Mouse (Mus musculus) limb, embryonic 13.5 days (tissue): Measurements from ENCODE around the gene Ccdc66. TPM values are rescaled to one million over a fixed set of nuclear protein-coding genes. Genes with fewer than 3 reads are reported as not detected.

Experiments used
- ATAC-seq: fragments of 200-750 bp; cut with Nextera tagmentation; 2 replicates; pipeline ENCODE4 v1.8.0; 2017; ENCODE audit warnings: low read depth, moderate number of reproducible peaks, moderate TSS enrichment; ENCODE audit not compliant: low FRiP score
- H3K27ac ChIP-seq: fragments of 300-500 bp; sonication (generic); 2 replicates; pipeline ENCODE4 v1.5.1; 2015; ENCODE audit warnings: inconsistent platforms, mild to moderate bottlenecking, moderate library complexity
- H3K27me3 ChIP-seq: fragments of 300-500 bp; sonication (generic); 2 replicates; pipeline ENCODE4 v1.6.1; 2015; ENCODE audit warnings: mild to moderate bottlenecking, inconsistent platforms
- H3K36me3 ChIP-seq: fragments of 300-500 bp; sonication (generic); 2 replicates; pipeline ENCODE4 v1.6.1; 2015; ENCODE audit warnings: inconsistent platforms, mild to moderate bottlenecking, moderate library complexity
- H3K4me1 ChIP-seq: fragments of 300-500 bp; sonication (generic); 2 replicates; pipeline ENCODE4 v1.6.1; 2015; ENCODE audit warnings: inconsistent platforms
- H3K4me2 ChIP-seq: fragments of 300-500 bp; sonication (generic); replicated peaks from 2 replicates; pipeline ENCODE4 v1.6.1; 2015; ENCODE audit warnings: inconsistent platforms, mild to moderate bottlenecking, moderate library complexity
- H3K4me3 ChIP-seq: fragments of 300-500 bp; sonication (generic); 2 replicates; pipeline ENCODE4 v1.5.1; 2015; ENCODE audit warnings: moderate library complexity, mild to moderate bottlenecking, inconsistent platforms
- H3K9ac ChIP-seq: fragments of 300-500 bp; sonication (generic); 2 replicates; pipeline ENCODE4 v1.6.1; 2015; ENCODE audit warnings: mild to moderate bottlenecking, inconsistent platforms
- H3K9me3 ChIP-seq: fragments of 300-500 bp; sonication (generic); 2 replicates; pipeline ENCODE4 v1.6.1; 2016; ENCODE audit warnings: inconsistent platforms
- WGBS: fragments of 180-500 bp; shearing (Covaris S2); methylation state at CpG from one replicate; pipeline ENCODE4 v1.1.7; 2015; 5-methylcytosine and 5-hydroxymethylcytosine counted together
- polyA plus RNA-seq: library from polyadenylated mRNA; unstranded; fragments of >200 nt; fragmentation: Nextera tagmentation; extraction: Ambion mirVana; gene quantifications from 2 replicates; pipeline ENCODE4 v1.2.1, GENCODE M21; 2015

Gene Ccdc66
- 15.3 and 20.2 TPM in 2 replicates for polyA plus RNA-seq

DNA sequence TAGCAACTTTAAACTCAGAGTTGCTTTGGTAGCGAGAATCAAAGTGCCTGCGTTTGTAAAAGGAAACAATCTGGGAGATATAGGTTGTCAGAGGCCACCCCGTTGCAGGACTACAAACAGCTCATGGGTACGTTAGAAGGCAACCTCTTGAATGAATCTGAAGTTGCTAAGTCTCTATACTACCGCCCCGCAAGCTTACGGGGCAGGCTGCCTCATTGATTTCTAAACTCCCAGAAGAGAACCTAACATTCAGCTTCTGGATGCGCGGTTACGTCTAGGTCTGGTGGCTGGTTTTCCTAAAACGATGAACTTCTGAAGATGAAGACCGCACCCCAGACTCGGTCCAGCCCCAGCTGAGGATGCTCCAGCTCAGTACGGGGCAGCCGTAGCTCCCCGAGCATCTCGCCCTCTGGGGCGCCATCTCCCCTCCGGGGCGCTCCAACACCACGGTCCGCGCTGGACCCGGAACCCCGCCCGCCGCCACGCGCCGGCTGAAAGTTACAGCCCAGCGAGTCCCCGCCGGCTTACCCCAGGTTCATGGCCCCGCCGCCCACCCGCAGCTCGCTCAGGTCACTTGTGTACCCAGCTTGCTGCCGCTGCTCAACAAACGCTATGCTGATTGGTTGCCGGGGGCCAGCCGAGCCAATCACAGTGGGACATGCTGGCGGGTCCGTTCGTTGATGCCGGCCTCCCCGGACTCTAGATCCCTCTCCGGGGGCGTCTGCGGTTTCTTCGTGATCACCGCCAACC, at the start of gene Ccdc66:
TSS of gene Ccdc66 (minus strand) at position 567 of the 750 bp plus-strand sequence.
- WGBS, result under 1% methylated on average over 51 of the region's 51 CpGs
- Histone ChIP-seq H3K36me3 (peaks cover 14% of the 10 kb centered on the region; the same call in 1 of the 2 replicates), H3K9me3 (no peaks in the 10 kb centered on the region), H3K4me2 (peak within 1 kb of the TSS; percentile 75), H3K9ac (peak within 1 kb of the TSS; percentile 82), H3K27ac (peak within 1 kb of the TSS; percentile 76), H3K4me1 (peaks cover 11% of the 10 kb centered on the region; the same call in 1 of the 2 replicates), H3K27me3 (no peaks in the 10 kb centered on the region), H3K4me3 (peak within 1 kb of the TSS; percentile 85)
- ATAC-seq, result peak; percentile 97

DNA sequence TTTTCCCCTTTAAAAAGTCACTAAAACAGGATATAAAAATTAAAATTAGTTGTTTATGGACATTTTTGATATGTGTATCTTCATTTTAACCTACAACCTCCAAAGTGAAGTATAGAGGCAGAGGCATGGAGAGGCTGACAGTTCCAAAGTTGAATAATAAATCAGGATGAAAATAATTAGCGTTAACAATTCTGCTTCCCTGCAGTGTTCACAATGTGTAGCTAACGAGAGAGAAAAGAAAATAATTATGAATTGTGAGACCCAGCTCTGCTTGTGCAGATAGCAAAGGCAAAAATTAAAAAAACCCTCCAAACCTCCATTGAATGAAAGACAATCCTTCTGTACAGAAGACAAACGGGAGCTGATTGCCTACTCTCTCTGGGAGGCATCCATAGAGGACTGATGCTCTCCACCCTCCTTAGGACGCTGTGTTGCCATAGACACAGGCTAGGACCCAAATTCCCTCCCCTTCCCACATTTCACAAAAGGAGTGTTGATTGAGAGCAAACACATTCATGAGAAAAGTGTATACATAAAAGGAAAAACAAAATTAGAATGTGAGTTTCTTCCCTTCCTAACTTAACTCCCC, 35.7 kb upstream of the Ccdc66 start:
- WGBS, result 64% methylated on average over 4 of the region's 4 CpGs
- no peak overlapping the region for H3K27ac ChIP-seq
- no peak overlapping the region for H3K9ac ChIP-seq
- H3K4me1 ChIP-seq, result no peaks in the 10 kb centered on the region
- no peak overlapping the region for H3K4me2 ChIP-seq
- no peaks in the 10 kb centered on the region for H3K36me3 ChIP-seq
- H3K4me3 ChIP-seq, result no peak overlapping the region
- H3K9me3 ChIP-seq, result no peaks in the 10 kb centered on the region; the same call in 1 of the 2 replicates
- ATAC-seq, result no peak
- no peaks in the 10 kb centered on the region for H3K27me3 ChIP-seq

DNA sequence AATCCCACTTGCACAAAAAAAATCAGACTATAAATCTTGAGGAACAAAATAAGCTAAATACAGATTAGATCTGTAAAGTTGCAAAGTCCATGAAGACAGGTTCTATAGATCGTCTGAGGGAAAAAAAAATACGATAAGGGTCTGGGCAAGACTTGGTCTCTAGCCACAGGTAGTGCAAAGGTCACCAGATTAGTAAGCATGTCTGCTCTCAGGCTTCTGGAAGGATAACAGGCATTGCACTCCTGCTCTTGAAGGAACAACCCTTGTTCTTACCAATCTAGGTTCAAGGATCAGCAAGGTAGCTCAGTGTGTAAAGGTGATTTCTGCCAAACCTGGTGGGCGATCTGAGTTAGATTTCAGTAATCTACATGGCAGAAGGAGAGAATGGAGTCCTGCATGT, 28.2 kb upstream of the Ccdc66 start:
- no peak overlapping the region for H3K9ac ChIP-seq
- no peak overlapping the region for H3K4me3 ChIP-seq
- 80% methylated on average over 3 of the region's 3 CpGs for WGBS
- H3K27ac ChIP-seq, result no peak overlapping the region
- no peak for ATAC-seq
- H3K4me1 ChIP-seq, result no peaks in the 10 kb centered on the region
- H3K4me2 ChIP-seq, result no peak overlapping the region
- H3K9me3 ChIP-seq, result no peaks in the 10 kb centered on the region
- H3K27me3 ChIP-seq, result no peaks in the 10 kb centered on the region
- no peaks in the 10 kb centered on the region for H3K36me3 ChIP-seq

DNA sequence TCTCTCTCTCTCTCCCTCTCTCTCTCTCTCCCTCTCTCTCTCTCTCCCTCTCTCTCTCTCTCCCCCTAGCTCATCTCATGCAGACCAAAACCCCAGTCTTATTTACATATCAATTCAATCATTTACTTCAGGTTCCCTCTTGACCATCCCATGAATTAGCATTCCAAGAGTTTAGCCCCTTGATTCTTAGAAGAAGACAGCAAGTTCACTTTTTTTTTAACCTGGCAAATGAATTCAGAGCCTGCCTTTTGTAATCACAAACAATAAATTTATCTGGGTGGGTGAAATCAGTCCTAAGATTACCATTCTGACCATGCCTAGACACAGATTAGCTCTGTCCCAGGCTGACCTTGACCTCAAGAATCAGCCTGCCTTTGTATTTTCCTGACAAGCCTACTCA, 16.3 kb upstream of the Ccdc66 start:
- H3K4me2 ChIP-seq, result no peak overlapping the region
- no peaks in the 10 kb centered on the region for H3K4me1 ChIP-seq
- H3K9ac ChIP-seq, result no peak overlapping the region
- H3K4me3 ChIP-seq, result no peak overlapping the region
- H3K27me3 ChIP-seq, result no peaks in the 10 kb centered on the region
- no peak for ATAC-seq
- H3K36me3 ChIP-seq, result no peaks in the 10 kb centered on the region
- H3K27ac ChIP-seq, result no peak overlapping the region
- H3K9me3 ChIP-seq, result peaks cover 16% of the 10 kb centered on the region

DNA sequence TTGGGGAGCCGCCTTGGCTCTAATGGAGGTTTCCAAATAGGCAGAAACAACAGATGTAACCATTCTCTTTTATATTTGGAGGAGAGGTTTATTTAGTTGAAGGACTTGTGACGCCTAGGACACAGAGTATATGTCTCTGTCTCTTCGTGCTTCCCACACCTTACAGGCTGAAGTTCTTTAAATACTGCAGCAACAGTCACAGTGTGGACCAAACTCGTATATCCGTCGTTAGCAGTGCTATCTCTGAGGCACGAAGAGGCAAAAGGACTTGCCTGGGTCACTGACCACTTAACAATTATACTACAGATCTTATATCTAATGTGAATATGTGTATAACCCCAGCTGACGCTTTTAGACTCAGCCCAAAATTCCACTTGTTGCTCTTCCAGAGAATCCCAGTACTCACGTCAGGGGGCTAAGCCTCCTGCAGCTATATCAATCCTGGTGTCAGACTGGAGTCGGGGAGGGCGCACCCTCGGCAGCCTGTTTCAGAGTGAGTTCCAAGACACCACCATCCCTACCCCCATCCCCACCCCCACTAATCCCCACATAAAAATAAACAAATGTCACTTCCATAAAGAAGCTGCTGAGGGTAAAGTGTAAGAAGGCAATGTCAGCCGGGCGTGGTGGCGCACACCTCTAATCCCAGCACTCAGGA, 513 bp upstream of the Ccdc66 start:
- no peaks in the 10 kb centered on the region for H3K9me3 ChIP-seq
- peak overlapping the region; percentile 85 for H3K4me3 ChIP-seq
- H3K9ac ChIP-seq, result peak overlapping the region; percentile 82
- peaks cover 11% of the 10 kb centered on the region; the same call in 1 of the 2 replicates for H3K4me1 ChIP-seq
- WGBS, result 33% methylated on average over 15 of the region's 15 CpGs
- H3K36me3 ChIP-seq, result peaks cover 11% of the 10 kb centered on the region; the same call in 1 of the 2 replicates
- peak overlapping the region; percentile 75 for H3K4me2 ChIP-seq
- peak; percentile 59; the same call in 1 of the 2 replicates for ATAC-seq
- H3K27me3 ChIP-seq, result no peaks in the 10 kb centered on the region
- peak overlapping the region; percentile 39 for H3K27ac ChIP-seq

DNA sequence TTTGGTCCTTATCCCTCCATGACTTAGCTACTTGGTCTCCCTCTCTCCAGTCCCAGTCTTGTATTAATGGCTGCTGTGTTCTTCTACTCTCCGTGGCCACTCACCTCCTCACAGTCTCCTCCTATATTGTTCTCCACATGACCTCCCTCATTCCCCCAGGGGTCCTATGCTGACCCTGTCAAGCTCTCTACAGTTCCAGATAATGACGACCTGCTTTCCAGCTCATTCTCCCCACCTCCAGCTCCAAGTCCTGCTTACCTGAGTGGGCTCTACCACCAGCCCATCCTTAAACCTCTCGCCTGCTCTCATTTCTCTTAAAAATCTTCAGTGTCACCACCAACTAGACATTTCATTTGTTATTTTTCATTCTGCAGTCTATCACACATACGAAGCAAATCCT, 7.2 kb downstream of the Ccdc66 start:
- H3K9me3 ChIP-seq, result no peaks in the 10 kb centered on the region
- 85% methylated on average over 4 of the region's 4 CpGs for WGBS
- no peak overlapping the region for H3K9ac ChIP-seq
- peaks cover 66% of the 10 kb centered on the region for H3K36me3 ChIP-seq
- no peak for ATAC-seq
- no peak overlapping the region for H3K4me3 ChIP-seq
- no peak overlapping the region for H3K27ac ChIP-seq
- no peak overlapping the region for H3K4me2 ChIP-seq
- no peaks in the 10 kb centered on the region for H3K4me1 ChIP-seq
- no peaks in the 10 kb centered on the region for H3K27me3 ChIP-seq

DNA sequence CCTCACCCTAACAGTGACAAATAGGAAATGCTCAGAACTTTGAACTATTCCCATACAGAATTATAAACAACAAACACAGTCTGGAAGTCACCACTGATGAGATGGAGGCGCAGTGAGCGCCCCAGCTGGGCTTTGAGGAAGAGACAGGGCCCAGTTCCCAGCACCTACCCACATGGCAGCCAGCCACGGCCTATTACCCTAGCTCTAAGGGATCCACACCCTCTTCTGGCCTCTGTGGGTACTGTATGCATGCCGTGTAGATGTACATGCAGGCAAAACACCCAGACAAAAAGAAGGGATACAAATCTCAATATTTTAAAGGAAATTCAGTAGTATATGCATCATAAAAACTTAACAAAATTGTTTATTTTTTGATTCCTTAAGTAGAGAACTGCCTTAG, 14.7 kb downstream of the Ccdc66 start:
- no peak for ATAC-seq
- H3K27me3 ChIP-seq, result no peaks in the 10 kb centered on the region
- H3K9ac ChIP-seq, result no peak overlapping the region
- no peak overlapping the region for H3K4me3 ChIP-seq
- 93% methylated on average over 4 of the region's 4 CpGs for WGBS
- H3K27ac ChIP-seq, result no peak overlapping the region
- peaks cover 90% of the 10 kb centered on the region for H3K36me3 ChIP-seq
- no peak overlapping the region for H3K4me2 ChIP-seq
- H3K4me1 ChIP-seq, result no peaks in the 10 kb centered on the region
- no peaks in the 10 kb centered on the region for H3K9me3 ChIP-seq

DNA sequence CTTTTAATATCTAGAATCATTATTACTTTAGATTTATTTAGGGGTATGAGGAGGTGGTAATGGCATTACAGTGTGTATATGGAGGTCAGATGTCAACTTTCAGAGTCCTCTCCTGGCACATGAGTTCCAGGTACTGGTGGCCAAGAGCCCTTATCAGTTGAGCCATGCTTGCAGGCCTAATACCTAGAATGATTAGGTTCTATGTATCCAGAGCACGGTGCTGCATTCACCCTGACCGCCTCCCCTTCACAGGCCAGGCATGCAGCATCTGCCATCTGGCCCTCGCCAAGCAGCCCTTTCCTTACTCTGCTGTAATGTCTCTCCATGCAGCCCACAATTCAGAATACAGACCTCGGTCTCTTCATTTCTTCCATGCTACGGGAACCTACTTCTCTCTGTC, 16.9 kb downstream of the Ccdc66 start:
- Histone ChIP-seq H3K4me1 (no peaks in the 10 kb centered on the region), H3K27me3 (no peaks in the 10 kb centered on the region), H3K9me3 (no peaks in the 10 kb centered on the region), H3K4me3 (no peak overlapping the region), H3K4me2 (no peak overlapping the region), H3K9ac (no peak overlapping the region), H3K27ac (no peak overlapping the region), H3K36me3 (peaks cover 86% of the 10 kb centered on the region)
- WGBS, result 90% methylated on average over 5 of the region's 5 CpGs
- ATAC-seq, result no peak

DNA sequence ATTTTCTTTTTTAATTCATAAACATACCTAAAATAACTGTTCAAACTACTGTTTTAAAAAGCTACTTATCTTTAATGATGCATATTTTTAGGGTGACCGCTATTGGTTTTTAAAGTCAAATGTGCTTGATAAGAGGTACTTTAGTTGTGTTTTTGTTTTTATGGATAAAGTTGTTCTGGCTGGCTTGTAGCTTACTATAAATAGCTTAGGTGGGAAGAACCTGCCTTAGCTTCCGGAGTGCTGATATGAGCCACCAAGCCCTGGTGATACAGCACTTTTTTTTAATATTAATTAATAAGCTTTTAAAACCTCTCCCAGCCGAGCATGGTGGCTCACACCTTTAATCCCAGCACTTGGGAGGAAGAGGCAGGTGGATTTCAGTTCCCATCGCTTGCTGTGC, 61.3 kb downstream of the Ccdc66 start:
- Histone ChIP-seq H3K4me2 (no peak overlapping the region), H3K27ac (no peak overlapping the region), H3K9me3 (no peaks in the 10 kb centered on the region), H3K4me3 (no peak overlapping the region), H3K9ac (no peak overlapping the region), H3K27me3 (no peaks in the 10 kb centered on the region), H3K4me1 (no peaks in the 10 kb centered on the region), H3K36me3 (peaks cover 55% of the 10 kb centered on the region)
- ATAC-seq, result no peak
- WGBS, result 88% methylated on average over 4 of the region's 4 CpGs

DNA sequence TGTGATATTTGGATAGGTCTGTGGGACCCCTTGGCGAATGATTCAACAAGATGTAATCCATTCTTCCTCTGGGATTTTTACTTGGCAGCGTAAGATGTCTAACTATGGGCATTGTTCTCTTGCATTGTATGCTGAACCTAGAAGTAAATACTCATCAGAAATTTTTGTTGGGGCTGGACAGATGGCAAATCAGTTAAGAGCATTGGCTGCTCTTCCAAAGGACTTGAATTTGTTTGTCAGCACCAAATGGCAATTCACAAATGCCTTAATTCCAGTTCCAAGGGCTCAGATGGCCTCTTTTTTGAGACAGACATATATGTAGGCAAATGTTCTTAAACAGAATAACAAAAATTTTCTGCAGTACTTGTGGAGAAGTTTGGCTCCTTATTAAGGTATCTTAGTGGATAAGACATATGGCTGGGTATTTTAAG, 63.4 kb downstream of the Ccdc66 start:
- ATAC-seq, result no peak
- Histone ChIP-seq H3K9ac (no peak overlapping the region), H3K36me3 (peaks cover 52% of the 10 kb centered on the region), H3K27me3 (no peaks in the 10 kb centered on the region), H3K27ac (no peak overlapping the region), H3K4me3 (no peak overlapping the region), H3K4me1 (no peaks in the 10 kb centered on the region), H3K4me2 (no peak overlapping the region), H3K9me3 (no peaks in the 10 kb centered on the region)
- WGBS, result 93% methylated on average over 2 of the region's 2 CpGs

DNA sequence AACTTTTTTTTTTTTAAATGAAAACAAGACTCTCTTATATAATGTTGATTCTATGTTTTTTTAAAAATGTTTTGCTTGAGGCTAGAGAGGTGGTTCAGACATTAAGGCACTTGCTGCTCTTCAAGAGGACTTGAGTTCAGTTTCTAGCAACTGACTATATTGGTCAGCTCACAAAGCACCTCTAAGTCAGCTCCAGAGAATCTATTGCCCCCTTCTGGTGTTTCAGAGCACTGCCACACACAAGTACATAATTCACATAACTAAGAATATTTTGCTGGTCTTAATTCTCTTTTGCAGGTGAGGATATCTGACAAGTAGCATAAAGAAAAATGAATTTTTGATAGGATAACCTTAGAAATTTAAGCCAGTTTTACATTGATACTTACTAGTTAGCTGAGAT, 67.3 kb downstream of the Ccdc66 start:
- peaks cover 45% of the 10 kb centered on the region for H3K36me3 ChIP-seq
- H3K9me3 ChIP-seq, result no peaks in the 10 kb centered on the region
- H3K4me1 ChIP-seq, result no peaks in the 10 kb centered on the region
- no peak overlapping the region for H3K9ac ChIP-seq
- no peak overlapping the region for H3K4me2 ChIP-seq
- no peak overlapping the region for H3K4me3 ChIP-seq
- H3K27me3 ChIP-seq, result no peaks in the 10 kb centered on the region
- no peak for ATAC-seq
- H3K27ac ChIP-seq, result no peak overlapping the region

DNA sequence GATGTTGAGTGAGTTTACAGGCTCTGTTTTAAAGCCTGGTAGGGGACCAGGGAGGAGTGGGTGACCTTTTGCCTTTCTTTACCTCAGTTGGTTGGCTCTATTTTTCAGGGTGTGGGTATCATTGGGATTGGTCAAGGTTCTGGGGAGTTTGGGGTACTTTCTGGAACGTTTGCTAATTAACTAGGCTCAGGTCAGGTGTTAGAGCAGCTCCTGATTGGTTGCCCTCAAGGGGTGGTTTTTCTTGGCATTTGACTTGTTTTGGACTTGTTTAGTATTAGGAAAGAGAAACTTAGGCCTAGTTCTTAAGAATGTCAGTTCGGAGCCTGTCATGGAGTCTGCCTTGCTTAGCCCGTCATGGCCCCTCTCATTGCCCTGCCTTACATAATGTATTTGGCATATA, 71.4 kb downstream of the Ccdc66 start:
- peaks cover 44% of the 10 kb centered on the region for H3K36me3 ChIP-seq
- WGBS, result 75% methylated on average over 3 of the region's 3 CpGs
- H3K27me3 ChIP-seq, result no peaks in the 10 kb centered on the region
- H3K27ac ChIP-seq, result no peak overlapping the region
- 0 out of 2 replicates have a peak, but pooled peaks cover 6% of the 10 kb centered on the region for H3K9me3 ChIP-seq
- no peak overlapping the region for H3K4me3 ChIP-seq
- no peak overlapping the region for H3K9ac ChIP-seq
- no peak overlapping the region for H3K4me2 ChIP-seq
- no peak for ATAC-seq
- H3K4me1 ChIP-seq, result no peaks in the 10 kb centered on the region
